Comparison of ENCODE assay signal across 8 mouse cellular contexts in the genomic region with DNA sequence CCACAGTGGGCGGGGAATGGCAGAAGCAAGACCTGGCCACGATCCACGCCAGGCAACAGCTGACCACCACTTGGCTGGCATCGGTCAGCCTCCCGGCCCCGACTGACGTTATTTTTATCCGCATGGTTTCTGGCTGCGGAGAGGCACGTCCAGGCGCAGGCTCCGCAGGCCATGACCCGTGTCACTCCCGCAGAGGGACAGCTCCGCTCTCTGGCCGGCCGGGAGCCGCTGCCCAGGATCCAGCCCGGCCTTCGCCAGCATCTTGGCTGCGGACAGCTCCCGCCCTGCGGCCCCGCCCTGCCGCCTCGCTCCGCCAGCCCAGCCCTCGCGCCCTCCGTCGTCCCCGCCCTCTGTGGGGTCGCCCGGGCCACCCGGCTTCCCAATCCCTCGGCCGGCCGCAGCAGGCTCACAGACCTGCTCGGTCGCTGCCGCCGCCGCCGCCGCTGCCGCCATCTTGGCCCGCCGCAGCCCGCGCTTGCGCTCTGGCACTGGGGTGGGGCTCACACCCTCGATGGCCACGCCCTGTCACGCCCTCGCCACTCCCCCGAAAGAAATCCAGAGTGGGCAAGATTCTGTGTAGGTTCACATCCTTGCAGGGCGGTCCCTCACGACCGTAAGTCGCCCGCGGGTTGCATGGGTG. TPM values are rescaled to one million over a fixed set of nuclear protein-coding genes. Genes with fewer than 3 reads are reported as not detected.
DNase-seq lines count a peak whose midpoint lies in the region; ATAC-seq lines count a peak whose summit lies in the region.

Sgcb (minus strand) TSS at position 530 of the 640 bp plus-strand sequence.

- WGBS in intestine, embryonic 15.5 days, result under 1% methylated on average over 55 of the region's 62 CpGs

- peak within 1 kb of the TSS; percentile 81 for H3K4me3 ChIP-seq in intestine, embryonic 15.5 days (replicated peaks)

- peak within 1 kb of the TSS; percentile 85 for H3K4me2 ChIP-seq in intestine, embryonic 15.5 days (replicated peaks)

- H3K36me3 ChIP-seq in intestine, embryonic 15.5 days, result no peaks in the 10 kb centered on the region

- H3K4me1 ChIP-seq in intestine, embryonic 15.5 days (replicated peaks), result peaks cover 21% of the 10 kb centered on the region

- DNase-seq in adrenal gland, adult (ENCODE audit: inconsistent age in 2 of 2, low spot score in 1 of 2), result peak; percentile 91 to 96
- DNase-seq in embryo, embryonic 10.5 days (ENCODE audit: low spot score), result peak; percentile 85
- peak; percentile 84 to 87 for DNase-seq in gastrocnemius, postnatal 36 days
- DNase-seq in left cerebral cortex, postnatal 25 days (ENCODE audit: low spot score in 2 of 2), result peak; percentile 84 to 89
- peak; percentile 72 for DNase-seq in mesoderm, embryonic 11.5 days (ENCODE audit: low read depth, low spot score)
- DNase-seq in right cerebral cortex, postnatal 36 days (ENCODE audit: low spot score in 2 of 2), result peak; percentile 80 to 83
- peak; percentile 79 to 82 for DNase-seq in urinary bladder, postnatal 4 days (ENCODE audit: low spot score in 2 of 2)

- peak within 1 kb of the TSS; percentile 58 for H3K9ac ChIP-seq in intestine, embryonic 15.5 days

- H3K27me3 ChIP-seq in intestine, embryonic 15.5 days (replicated peaks), result peaks cover 29% of the 10 kb centered on the region

- no peaks in the 10 kb centered on the region for H3K9me3 ChIP-seq in intestine, embryonic 15.5 days

- ATAC-seq in intestine, embryonic 15.5 days, result peak; percentile 88

- H3K27ac ChIP-seq in intestine, embryonic 15.5 days, result no peak within 1 kb of the TSS

- intact Hi-C loops in gastrocnemius, postnatal 36 days (cut with DNase I), result no loop called here
- intact Hi-C loops in left cerebral cortex, postnatal 25 days (cut with DNase I), result no loop called here

RNA-seq across cellular contexts. Expression of gene Sgcb, which starts in this region (rescaled TPM):
- total RNA-seq in gastrocnemius, postnatal 36 days (2021), result 10 to 100 TPM; 88.6 to 89.2 TPM
- 17.8 and 19.7 TPM in 2 replicates for polyA plus RNA-seq in intestine, embryonic 15.5 days (2015; fragmentation: Nextera tagmentation; extraction: Ambion mirVana)
- total RNA-seq in left cerebral cortex, postnatal 25 days (2021), result 10 to 100 TPM; 48.1 to 48.6 TPM
